Mouse (Mus musculus) midbrain, embryonic 11.5 days (tissue): ENCODE measurements at regions not wholly inside any gene's neighbourhood (a gene's known extent, or its start where the extent isn't known, plus 50 kb on each side); places are given as distances from the start of the nearest gene placed in this dataset.
A peak's percentile ranks its signal among the peaks of the same experiment; 100 is the strongest.

ENCODE experiments used
- ATAC-seq: fragments of 200-750 bp; cut with Nextera tagmentation; 2 replicates; pipeline ENCODE4 v1.8.0; 2017; ENCODE audit warnings: moderate TSS enrichment, moderate library complexity; ENCODE audit not compliant: low FRiP score
- DNase-seq: peaks from one replicate; pipeline ENCODE4 v3.0.0; 2015; ENCODE audit warnings: low spot score; ENCODE audit errors: missing footprints
- H3K27ac ChIP-seq: fragments of 300-500 bp; sonication (generic); 2 replicates; pipeline ENCODE4 v1.5.1; 2014; ENCODE audit warnings: low read depth, low read length
- H3K27me3 ChIP-seq: fragments of 300-500 bp; sonication (generic); 2 replicates; pipeline ENCODE4 v1.6.1; 2014; ENCODE audit warnings: mild to moderate bottlenecking, low read length, moderate library complexity, mixed read lengths; ENCODE audit not compliant: control insufficient read depth, insufficient read depth
- H3K36me3 ChIP-seq: fragments of 300-500 bp; sonication (generic); 2 replicates; pipeline ENCODE4 v1.6.1; 2014; ENCODE audit warnings: mild to moderate bottlenecking, low read length, moderate library complexity, mixed read lengths; ENCODE audit not compliant: control insufficient read depth, insufficient read depth
- H3K4me1 ChIP-seq: fragments of 300-500 bp; sonication (generic); 2 replicates; pipeline ENCODE4 v1.6.1; 2014; ENCODE audit warnings: low read length; ENCODE audit not compliant: control insufficient read depth, insufficient read depth
- H3K4me2 ChIP-seq: fragments of 300-500 bp; sonication (generic); 2 replicates; pipeline ENCODE4 v1.6.1; 2014; ENCODE audit warnings: mild to moderate bottlenecking, moderate library complexity
- H3K4me3 ChIP-seq: fragments of 300-500 bp; sonication (generic); 2 replicates; pipeline ENCODE4 v1.5.1; 2014; ENCODE audit warnings: low read depth, low read length
- H3K9ac ChIP-seq: fragments of 300-500 bp; sonication (generic); 2 replicates; pipeline ENCODE4 v1.6.1; 2014; ENCODE audit warnings: low read length
- H3K9me3 ChIP-seq: fragments of 300-500 bp; sonication (generic); 2 replicates; pipeline ENCODE4 v1.6.1; 2016; ENCODE audit warnings: low read length; ENCODE audit not compliant: control insufficient read depth
- WGBS: fragments of 180-500 bp; shearing (Covaris S2); extraction: QIAGEN DNeasy Blood & Tissue Kit; methylation state at CpG from one replicate; pipeline ENCODE4 v1.1.7; 2014; 5-methylcytosine and 5-hydroxymethylcytosine counted together

DNA sequence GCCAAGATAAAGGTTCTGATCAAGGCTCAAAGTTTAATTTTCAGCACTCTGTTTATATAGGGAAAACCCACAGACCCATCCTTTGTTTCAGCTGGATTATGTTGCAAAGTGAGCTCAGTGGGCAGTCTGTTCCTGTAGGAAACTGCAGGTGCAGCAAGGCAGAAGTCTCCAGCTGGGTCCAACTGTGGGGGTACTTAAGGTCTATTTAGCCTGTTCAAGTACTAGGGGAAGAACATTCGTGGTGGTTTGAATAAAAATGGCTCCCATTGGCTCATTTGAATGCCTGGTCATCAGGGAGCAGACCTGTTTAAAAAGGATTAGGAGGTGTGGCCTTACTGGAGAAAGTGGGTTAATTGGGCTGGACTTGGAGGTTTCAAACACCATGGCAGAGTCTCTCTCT is 106.3 kb downstream of the 2410131K14Rik start:
- DNase-seq (no peak), ATAC-seq (no peak)
- Histone ChIP-seq H3K4me2 (no peak overlapping the region), H3K4me3 (no peak overlapping the region), H3K4me1 (peaks cover 4% of the 10 kb centered on the region; the same call in 1 of the 2 replicates), H3K36me3 (no peaks in the 10 kb centered on the region), H3K27me3 (no peaks in the 10 kb centered on the region), H3K9ac (no peak overlapping the region), H3K9me3 (no peaks in the 10 kb centered on the region), H3K27ac (no peak overlapping the region)
- WGBS, result 39% methylated on average over 1 of the region's 1 CpGs

DNA sequence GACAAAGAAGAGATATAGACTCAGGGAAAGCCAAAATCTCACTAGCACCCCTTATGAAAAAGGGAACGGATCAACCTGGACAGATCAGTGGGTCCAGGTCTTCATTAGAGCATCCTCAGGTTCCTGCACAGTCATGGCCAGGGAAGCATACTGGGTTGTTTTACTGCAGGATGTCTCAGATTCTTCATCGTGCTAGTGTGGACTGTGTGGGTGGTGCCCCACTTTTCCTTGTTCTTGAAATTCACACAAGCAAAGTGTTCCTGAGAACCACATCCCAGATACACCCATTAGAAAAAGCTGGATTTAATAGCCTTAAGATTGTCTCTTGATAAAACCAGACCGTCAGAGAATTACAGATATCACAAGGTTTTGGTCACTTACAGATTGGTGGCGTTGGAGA is 107.1 kb downstream of the 2410131K14Rik start:
- Histone ChIP-seq H3K9ac (no peak overlapping the region), H3K4me2 (no peak overlapping the region), H3K9me3 (no peaks in the 10 kb centered on the region), H3K4me1 (peaks cover 4% of the 10 kb centered on the region; the same call in 1 of the 2 replicates), H3K27me3 (no peaks in the 10 kb centered on the region), H3K4me3 (no peak overlapping the region), H3K36me3 (no peaks in the 10 kb centered on the region), H3K27ac (no peak overlapping the region)
- 94% methylated on average over 4 of the region's 4 CpGs for WGBS
- DNase-seq (no peak), ATAC-seq (no peak)

DNA sequence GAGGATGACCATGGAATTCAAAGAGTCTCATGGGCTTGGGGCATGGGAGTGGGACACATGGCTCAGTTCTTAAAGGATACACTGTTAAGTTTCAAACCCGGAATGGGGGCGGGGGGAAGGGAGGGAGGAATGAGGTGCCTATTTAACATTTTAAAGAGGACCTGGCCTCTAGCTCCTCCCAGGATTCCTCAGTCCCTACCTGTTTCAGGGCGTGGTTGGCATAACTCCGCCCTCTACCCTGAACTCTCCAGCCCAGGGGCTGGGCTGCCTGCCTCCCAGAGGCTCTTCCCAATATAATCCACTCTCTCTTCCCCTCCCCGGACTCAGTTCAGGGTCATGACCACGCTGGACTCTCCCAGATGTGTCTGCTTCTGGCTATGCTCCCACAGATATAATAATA is 108.0 kb downstream of the 2410131K14Rik start:
- H3K36me3 ChIP-seq, result no peaks in the 10 kb centered on the region
- H3K4me2 ChIP-seq, result no peak overlapping the region
- no peak for DNase-seq
- WGBS, result 62% methylated on average over 5 of the region's 6 CpGs
- H3K9me3 ChIP-seq, result no peaks in the 10 kb centered on the region
- ATAC-seq, result no peak
- H3K9ac ChIP-seq, result no peak overlapping the region
- no peak overlapping the region for H3K27ac ChIP-seq
- H3K27me3 ChIP-seq, result no peaks in the 10 kb centered on the region
- H3K4me3 ChIP-seq, result no peak overlapping the region
- H3K4me1 ChIP-seq, result peaks cover 4% of the 10 kb centered on the region; the same call in 1 of the 2 replicates

- H3K27ac ChIP-seq, result no peak overlapping the region
- H3K4me1 ChIP-seq, result peaks cover 4% of the 10 kb centered on the region; the same call in 1 of the 2 replicates
- H3K4me2 ChIP-seq, result peak overlapping the region; percentile 10; the same call in 1 of the 2 replicates
- no peaks in the 10 kb centered on the region for H3K9me3 ChIP-seq
- DNase-seq (peak; percentile 87), ATAC-seq (no peak)
- no peaks in the 10 kb centered on the region for H3K36me3 ChIP-seq
- H3K9ac ChIP-seq, result no peak overlapping the region
- WGBS, result 15% methylated on average over 9 of the region's 9 CpGs
- no peaks in the 10 kb centered on the region for H3K27me3 ChIP-seq
- H3K4me3 ChIP-seq, result no peak overlapping the region
Measured at GRCm38 (mm10) chr5:118353689-118354088, 108.7 kb downstream of the 2410131K14Rik start.

DNA sequence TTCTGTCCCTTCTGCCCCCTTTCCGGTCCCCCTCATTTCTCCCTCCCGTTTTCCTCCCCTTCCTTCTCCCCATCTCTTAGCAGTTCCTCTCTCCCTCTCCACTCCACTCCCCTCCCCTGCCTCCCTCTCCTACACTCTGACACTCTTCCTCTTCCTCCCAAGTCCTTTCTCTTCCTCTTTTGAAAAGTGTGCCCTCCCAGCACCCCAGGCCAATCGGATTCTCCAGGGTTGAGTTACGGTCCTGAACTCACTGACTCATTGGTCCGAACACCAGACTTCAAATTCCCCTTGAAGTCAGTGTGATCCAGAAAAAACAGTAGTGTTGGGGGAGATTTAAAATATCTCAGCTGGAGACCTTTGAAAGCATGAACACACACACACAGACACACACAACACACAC is 109.1 kb downstream of the 2410131K14Rik start:
- Histone ChIP-seq H3K27ac (no peak overlapping the region), H3K27me3 (no peaks in the 10 kb centered on the region), H3K9me3 (no peaks in the 10 kb centered on the region), H3K4me3 (no peak overlapping the region), H3K36me3 (no peaks in the 10 kb centered on the region), H3K4me2 (no peak overlapping the region; the same call in 1 of the 2 replicates), H3K4me1 (peaks cover 4% of the 10 kb centered on the region; the same call in 1 of the 2 replicates), H3K9ac (no peak overlapping the region)
- DNase-seq (no peak), ATAC-seq (no peak)
- WGBS, result 22% methylated on average over 5 of the region's 5 CpGs

DNA sequence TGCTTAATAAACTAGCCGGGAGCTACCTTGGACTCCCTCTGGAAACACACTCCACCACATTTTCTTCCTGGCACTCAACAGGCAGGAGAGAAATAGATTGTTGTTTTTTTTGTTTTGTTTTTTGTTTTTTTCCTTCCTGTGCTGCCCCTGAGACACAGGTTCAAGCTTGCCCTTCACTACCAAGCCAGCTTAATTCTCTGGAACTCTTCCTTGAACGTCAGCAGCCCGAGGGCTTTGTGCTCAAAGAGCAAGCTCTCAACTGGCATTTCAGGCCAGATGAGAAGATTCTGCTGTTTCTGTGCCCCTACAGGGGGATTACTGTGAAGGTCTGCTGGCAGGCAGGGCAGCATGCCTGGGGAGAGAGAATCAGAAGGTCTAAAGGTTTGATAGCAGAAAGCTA is 109.8 kb downstream of the 2410131K14Rik start:
- no peak overlapping the region for H3K4me2 ChIP-seq
- ATAC-seq (no peak), DNase-seq (no peak)
- H3K9ac ChIP-seq, result no peak overlapping the region
- no peaks in the 10 kb centered on the region for H3K27me3 ChIP-seq
- H3K27ac ChIP-seq, result no peak overlapping the region
- no peaks in the 10 kb centered on the region for H3K36me3 ChIP-seq
- WGBS, result 17% methylated on average over 3 of the region's 3 CpGs
- H3K4me3 ChIP-seq, result no peak overlapping the region
- H3K9me3 ChIP-seq, result no peaks in the 10 kb centered on the region
- H3K4me1 ChIP-seq, result peaks cover 4% of the 10 kb centered on the region; the same call in 1 of the 2 replicates

DNA sequence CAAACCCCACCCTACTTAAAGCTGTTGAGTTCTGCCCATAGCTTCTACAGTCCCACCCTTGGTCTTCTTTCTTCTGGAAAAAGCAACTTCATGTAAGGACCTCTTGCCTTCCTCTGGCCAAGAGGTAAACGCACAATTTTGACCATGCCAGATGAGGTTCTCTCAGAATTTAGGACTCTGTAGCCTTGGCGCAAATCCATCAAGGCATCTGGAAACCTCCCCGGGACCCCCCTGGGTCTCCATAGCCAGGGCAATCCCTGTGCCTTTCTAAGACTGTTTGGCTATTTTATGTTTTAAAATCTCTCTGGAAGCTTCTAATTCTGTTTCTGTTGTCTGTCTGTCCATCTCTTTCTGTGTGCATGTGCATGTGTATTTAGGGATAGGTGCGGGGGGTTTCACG is 110.3 kb downstream of the 2410131K14Rik start:
- DNase-seq (no peak), ATAC-seq (no peak)
- H3K9ac ChIP-seq, result no peak overlapping the region
- no peaks in the 10 kb centered on the region for H3K9me3 ChIP-seq
- 85% methylated on average over 5 of the region's 5 CpGs for WGBS
- peaks cover 4% of the 10 kb centered on the region; the same call in 1 of the 2 replicates for H3K4me1 ChIP-seq
- no peak overlapping the region for H3K4me2 ChIP-seq
- no peak overlapping the region for H3K27ac ChIP-seq
- no peak overlapping the region for H3K4me3 ChIP-seq
- H3K36me3 ChIP-seq, result no peaks in the 10 kb centered on the region
- no peaks in the 10 kb centered on the region for H3K27me3 ChIP-seq

DNA sequence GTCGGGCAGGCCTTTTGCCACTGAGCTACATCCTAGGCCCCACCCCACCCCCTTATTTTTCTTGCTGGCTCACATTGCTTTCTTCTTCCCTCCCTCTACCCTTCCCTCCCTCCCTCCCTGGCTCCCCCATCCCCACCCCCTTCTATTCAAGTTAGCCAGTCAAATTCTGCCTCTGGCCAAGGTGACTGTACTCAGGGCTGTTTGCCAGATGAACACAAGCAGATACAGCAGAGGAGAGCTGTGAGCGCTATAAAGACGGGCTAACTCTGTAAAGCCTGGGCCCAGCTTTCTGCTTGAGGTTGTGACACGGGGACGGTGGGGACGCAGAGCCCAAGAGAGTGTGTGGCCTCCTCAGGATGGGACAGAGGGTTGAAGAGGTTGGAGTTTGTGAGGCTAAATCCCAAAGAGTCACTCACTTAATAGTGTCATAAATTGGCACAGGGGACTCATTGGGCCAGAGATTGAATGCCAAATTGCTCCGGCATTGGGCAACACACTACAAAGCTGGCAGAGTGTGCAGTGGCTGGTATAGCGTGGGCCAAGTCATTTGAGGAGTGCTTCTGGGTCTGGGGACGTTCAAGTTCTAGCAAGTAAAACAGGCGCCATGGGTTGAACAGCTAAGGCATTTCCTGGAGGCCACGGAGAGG is 110.8 kb downstream of the 2410131K14Rik start:
- DNase-seq (no peak), ATAC-seq (no peak)
- no peak overlapping the region for H3K4me2 ChIP-seq
- H3K27ac ChIP-seq, result no peak overlapping the region
- no peak overlapping the region for H3K9ac ChIP-seq
- no peak overlapping the region for H3K4me3 ChIP-seq
- no peaks in the 10 kb centered on the region for H3K27me3 ChIP-seq
- WGBS, result 82% methylated on average over 11 of the region's 11 CpGs
- no peaks in the 10 kb centered on the region for H3K9me3 ChIP-seq
- H3K36me3 ChIP-seq, result no peaks in the 10 kb centered on the region
- H3K4me1 ChIP-seq, result peaks cover 4% of the 10 kb centered on the region; the same call in 1 of the 2 replicates

DNA sequence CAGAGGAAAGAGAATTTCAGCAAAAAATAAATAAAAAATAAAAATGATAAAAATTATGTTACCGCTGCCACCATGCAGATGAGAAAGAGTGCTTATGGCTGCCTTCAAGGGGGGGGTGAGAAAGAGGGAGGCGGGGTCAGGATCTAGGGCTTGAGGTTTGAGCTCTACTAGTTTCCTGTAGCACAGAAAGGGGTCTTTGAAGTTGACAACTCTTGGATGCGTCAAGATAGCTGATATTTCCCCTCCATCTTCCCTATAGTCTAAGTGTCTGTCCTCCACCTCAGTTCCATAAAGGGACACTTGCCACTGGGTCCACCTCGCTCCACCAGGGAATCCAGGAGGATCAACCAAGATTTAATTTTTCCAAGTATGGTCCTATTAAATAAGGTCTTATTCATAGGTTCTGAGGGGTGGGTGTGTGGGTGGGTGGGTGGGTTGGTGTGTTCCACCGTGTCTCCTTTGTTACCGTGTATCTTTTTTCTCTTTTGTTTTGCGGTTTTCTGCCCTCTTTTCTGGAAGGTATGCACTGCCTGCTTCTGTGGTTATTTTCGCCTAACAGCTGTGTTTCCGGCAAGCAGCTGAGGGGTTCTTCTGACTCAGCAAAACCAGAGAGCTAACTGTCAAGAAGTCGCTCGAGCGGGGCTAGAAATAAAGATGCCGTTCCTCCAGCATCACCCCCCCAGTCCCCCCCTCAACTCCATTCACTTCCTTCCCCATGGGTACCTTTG is 114.8 kb downstream of the 2410131K14Rik start:
- Histone ChIP-seq H3K36me3 (no peaks in the 10 kb centered on the region), H3K9me3 (no peaks in the 10 kb centered on the region), H3K4me2 (no peak overlapping the region), H3K27me3 (no peaks in the 10 kb centered on the region), H3K27ac (no peak overlapping the region), H3K4me1 (no peaks in the 10 kb centered on the region), H3K4me3 (no peak overlapping the region), H3K9ac (no peak overlapping the region)
- ATAC-seq, result no peak
- no peak for DNase-seq
- WGBS, result 81% methylated on average over 13 of the region's 13 CpGs
